Mouse (Mus musculus) layer of hippocampus, postnatal 14 days (tissue): ENCODE results near the gene Ackr3. TPM values are rescaled to one million over a fixed set of nuclear protein-coding genes. Genes with fewer than 3 reads are reported as not detected.

Experiments used
- DNase-seq, 2 experiments: peaks; one replicate each; pipeline ENCODE4 v3.0.0; 2021 to 2022; ENCODE audit warnings: low spot score in 2 of 2, mixed read lengths in 1 of 2
- total RNA-seq, 2 experiments: library from RNA; stranded (reverse); gene quantifications; 2 replicates each; pipeline ENCODE4 v1.2.3; 2021

Gene Ackr3
- total RNA-seq, 2 experiments from 2014 or later: 10.9 to 14.5 TPM

GRCm38 (mm10) chr1:90227684-90228322, 24.0 kb downstream of the Ackr3 start:
- no peak for DNase-seq

- DNase-seq: no peak
Observed at GRCm38 (mm10) chr1:90228323-90228697, 24.5 kb downstream of the Ackr3 start.

DNA sequence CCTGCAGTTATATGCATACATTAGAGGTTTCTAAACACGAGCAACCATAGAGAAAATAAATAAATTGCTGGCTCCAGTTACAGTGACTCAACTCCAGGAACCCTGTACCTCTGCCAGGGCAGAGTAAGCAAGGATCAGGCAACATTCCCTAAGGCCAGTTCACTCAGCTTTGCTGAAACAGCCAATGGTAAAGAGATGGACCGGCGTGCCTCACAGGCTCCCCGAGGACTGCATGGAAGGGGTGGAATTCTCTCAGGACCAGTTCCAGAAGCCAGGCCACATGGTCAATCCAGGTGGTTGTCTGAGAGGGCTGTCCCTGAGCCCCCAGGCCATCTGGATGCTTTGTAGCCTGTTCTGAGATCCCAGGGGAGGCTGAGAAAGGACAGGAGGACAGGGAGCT, 26.8 kb downstream of the Ackr3 start:
- DNase-seq: no peak

DNA sequence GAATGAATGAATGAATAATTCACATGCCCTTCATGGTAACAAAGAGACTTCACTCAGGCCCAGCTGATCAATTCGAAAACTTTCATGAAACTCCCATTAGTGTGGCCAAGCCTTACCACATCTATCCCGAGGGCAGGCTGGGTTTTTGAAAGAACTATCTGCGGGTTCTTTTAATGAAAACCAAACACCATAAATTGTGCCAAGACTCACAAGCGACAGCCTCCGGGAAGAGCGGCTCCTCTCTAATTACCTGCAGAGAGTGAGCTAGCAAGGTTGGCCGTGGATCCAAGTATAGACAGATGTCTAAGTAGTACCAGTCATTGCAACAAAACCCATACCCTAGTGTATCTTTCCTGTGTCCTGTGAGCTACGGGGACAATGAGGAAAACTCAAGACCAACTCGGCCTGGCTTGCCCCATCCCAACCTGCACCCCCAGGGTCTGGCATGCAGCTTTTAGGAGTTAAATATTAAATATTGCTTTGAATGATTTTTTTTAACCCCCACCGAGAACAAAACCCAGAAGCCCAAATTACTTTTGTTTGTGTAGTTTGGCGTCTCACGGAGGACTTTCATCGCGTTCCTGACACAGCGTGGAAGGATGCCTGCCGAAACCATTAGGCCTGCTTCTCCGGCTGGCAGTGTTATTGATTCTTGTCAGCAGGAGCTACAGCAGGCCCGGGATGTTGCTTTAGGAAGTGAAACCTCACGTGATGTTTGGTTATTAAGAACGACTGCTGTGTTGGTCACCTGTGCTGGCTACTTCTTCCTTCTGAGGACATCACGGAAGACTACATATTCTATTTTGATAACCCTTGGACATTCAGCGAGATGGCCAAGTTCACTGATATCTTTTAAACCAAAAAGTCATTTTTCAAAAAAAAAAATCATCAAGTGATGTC, 28.1 kb downstream of the Ackr3 start:
- DNase-seq: no peak

GRCm38 (mm10) chr1:90232491-90232885, 28.7 kb downstream of the Ackr3 start:
- peak in 1 of 2 experiments; percentile 57 for DNase-seq

DNA sequence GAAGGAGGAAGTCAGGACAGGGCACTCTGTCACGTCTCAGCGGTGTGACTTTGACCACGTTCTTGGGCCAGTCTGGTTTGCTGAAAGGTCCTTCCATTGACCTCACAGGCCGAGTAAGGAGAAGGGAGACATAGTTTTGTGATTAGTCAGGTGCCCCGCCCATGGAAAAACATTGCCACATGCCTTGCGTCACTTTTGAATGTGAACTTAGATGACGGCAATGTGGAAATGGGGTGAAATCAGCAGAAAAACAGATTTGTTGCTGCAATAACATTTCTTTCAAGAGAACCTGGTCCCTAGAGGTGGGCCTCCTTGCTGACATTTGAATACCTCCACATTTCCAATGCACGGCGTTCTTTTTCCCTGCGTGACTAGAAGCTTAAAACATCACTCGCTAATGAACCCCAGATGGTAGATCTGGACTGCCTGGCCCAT, 30.9 kb downstream of the Ackr3 start:
- DNase-seq: no peak

DNA sequence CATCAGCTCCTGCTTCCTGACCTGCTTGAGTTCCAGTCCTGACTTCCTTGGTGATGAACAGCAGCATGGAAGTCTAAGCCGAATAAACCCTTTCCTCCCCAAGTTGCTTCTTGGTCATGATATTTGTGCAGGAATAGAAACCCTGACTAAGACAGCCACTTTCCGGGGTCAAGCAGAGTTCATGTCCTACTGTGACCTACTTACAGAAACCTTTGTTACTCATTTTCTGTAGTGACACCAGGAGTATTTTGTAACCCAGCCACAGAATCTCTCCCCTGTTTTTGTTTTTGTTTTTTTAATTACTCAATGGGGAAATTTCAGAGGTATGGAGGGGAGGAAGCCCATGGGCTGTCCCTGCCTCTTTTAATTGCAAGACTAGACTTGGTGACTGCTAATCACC, 32.9 kb downstream of the Ackr3 start:
- no peak for DNase-seq

DNA sequence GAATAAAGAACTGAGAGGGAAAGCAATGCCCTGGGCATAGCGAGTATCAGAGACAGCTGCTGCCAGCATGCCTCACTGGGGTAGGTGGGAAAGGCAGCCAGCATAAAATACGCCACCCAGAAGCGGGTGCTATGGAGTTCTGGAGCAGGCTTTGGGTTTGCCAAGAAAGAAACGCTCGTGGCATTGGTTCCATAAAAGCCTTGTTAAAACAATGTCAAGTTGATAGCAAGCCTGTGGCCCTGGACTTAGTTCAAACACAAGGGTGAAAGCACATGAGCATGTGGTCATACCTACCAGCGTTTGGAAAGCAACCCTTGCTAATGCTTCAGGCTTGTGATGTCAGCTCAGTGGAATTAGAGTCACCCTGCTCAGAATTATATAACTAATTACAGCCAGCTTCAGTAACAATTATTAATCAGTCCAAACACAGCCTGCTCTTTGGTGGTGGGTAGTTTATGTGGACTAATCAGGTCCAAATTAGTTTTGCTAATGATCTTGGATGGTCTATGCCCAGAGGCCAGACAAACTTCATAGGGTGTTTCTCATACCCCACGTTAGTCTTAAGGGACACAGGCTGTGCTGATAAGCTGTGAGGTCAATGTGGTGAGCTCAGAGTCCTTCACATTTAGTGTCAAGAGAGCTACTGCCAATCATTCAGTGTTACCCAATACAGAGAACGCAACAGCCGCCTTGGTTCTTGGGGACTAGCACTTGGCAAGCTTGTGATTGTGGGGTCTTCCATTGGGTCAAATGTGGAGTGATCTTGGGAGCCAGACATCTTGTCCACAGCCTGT, 34.5 kb downstream of the Ackr3 start:
- DNase-seq: peak in 1 of 2 experiments; percentile 37

DNA sequence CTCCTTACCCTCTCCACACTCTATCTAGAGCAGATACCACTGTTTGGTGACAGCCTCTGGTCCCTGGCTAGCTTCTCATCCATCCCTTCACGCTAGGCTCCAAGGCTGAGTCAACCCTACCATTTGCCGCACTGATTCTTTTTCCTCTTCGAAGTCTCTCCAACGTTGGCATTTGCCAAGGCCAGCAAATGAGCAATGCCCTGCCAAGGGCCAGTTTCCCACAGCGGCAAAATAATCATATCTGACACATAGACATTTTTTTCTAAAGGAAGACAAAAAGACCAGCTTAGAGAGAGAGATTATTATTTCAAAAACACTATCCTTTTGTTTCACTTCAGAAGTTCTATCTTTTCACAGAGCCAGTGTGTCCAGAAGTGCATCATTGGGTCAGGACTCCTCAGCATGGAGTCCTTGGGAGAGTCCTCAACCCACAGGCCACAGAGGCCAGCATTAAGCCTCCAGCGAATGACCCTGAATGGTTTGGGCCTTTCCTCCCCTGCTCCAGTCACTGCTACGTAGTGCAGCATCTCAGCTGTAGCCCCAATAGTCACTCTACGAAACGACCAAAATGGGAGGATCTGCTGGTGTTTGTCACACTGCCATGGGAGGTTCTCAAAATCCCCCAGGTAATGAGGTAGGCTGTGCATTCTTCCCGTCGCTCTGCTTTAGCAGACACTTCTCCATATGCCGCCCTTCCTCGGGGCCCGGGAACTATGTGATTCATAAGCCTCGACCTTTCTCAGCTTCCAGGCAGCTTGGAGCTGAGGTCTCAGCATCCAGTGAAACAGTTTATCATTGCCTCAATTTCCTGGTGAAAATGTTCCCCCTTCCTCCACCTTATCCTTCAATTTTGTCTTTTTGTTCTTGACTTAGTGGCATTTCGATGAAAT, 35.8 kb downstream of the Ackr3 start:
- no peak for DNase-seq

GRCm38 (mm10) chr1:90240287-90240686, 36.5 kb downstream of the Ackr3 start:
- no peak for DNase-seq

- DNase-seq: no peak
Observed at GRCm38 (mm10) chr1:90242444-90242989, 38.7 kb downstream of the Ackr3 start.

DNA sequence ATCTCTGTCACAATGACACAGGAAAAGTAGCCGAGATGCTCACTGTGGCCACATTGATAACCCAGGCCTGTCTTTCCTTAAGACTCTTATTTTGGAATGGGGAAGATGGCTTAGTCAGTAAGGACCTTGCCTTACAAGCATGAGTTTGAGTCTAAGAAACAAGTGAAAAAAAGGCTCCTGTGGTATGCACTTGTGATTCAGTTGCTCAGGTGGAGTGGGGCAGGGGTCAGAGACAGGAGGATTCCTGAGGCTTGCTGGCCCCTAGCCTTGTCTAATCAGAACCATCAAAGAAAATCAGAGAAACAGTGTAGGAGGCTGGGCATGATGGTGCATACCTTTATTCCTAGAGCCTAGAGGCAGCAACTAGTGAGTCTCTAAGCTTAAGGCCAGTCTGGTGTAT, 40.8 kb downstream of the Ackr3 start:
- no peak for DNase-seq

DNA sequence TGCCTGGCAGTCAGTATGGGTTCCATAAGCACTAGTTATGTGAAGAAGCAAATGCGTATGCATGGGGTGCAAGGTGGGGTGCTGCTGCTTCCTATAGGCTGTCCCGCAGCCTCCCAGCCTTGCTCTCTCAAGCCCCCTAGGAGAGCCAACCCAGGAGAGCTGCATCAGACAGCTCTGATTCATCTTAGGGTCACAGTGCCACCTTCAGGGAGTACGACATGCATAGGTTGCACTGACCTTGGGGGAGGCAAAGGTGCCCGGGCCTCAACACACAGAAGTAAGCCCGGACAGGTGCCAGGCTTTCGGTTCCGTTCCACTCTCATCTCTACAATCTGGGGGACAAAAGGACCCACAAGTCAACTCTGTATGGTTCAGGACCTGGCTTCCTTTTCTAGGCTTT, 41.8 kb downstream of the Ackr3 start:
- no peak for DNase-seq

GRCm38 (mm10) chr1:90246035-90246434, 42.3 kb downstream of the Ackr3 start:
- DNase-seq: no peak

DNA sequence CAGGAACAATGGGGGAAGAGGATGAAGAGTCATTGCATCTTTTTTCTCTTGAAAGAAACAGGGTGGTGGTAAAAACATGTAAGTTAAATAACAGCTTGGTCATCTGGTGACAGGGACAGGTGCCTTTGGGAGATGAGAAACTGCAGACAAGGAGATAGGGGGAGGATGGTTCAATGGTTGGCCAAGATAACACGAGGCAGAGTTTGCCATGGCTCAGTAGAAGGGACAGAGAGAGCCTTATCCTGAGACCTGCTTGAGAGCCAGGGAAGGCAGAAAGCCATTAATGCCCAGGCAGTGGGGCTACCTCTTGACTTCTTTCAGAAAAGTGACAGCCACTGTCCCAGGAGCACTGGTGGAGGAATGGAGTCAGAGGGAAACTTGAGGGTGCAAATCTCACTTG, 43.0 kb downstream of the Ackr3 start:
- no peak for DNase-seq

DNA sequence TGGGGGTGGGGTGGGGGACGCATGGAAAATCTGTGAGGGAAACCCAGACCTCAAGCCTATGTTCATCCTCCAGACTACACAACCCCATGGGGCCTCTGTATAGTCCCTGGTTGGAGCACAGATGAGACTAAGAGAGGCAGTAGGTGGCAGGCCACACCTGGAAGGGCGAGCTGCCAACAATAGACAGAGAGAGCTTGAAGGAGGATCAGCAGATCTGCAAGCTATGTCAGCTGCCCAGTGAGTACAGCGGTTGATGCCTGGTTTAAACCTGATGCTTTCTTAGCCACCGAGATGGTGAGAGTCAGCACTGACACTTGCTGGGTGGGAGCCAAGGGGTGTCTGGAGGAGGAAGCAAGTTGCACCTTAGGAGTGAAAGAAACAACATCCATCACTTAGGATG, 43.5 kb downstream of the Ackr3 start:
- DNase-seq: no peak

DNA sequence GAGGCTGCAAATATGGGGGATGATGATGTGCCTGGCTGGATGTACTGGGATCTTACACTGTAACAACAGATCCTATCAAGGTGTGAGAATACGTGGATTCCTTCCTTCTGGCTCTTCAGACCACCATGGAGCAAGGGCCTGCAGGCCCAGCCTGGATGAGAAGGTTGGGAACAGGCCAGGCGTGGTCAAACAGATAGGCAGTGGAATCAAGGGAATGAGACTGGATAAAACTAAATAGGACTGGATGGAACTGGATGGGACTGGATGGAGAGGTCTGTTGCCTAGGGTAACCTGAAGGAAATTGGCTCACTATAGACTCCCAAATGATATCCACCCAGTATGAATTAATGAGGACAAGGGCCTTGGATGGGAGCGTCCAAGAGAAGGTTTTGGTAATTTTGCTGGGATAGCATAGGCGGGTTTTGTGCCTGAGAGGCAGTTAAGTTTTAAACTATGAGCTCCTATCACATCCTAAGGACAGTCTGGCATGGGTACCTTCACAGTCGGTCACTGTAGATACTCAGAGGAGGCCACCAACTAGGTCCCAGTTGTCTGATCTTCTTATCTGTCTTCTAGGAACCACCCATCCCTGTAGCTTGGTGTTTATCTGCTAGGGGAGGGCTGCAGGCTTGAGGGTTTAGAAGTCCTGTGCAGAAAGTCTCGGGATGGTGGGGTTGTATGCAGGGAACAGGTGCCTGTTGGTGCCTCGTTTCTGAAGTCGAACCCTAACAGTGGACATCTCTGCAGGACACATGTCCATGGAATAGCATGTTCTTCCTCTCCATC, 44.2 kb downstream of the Ackr3 start:
- no peak for DNase-seq

DNA sequence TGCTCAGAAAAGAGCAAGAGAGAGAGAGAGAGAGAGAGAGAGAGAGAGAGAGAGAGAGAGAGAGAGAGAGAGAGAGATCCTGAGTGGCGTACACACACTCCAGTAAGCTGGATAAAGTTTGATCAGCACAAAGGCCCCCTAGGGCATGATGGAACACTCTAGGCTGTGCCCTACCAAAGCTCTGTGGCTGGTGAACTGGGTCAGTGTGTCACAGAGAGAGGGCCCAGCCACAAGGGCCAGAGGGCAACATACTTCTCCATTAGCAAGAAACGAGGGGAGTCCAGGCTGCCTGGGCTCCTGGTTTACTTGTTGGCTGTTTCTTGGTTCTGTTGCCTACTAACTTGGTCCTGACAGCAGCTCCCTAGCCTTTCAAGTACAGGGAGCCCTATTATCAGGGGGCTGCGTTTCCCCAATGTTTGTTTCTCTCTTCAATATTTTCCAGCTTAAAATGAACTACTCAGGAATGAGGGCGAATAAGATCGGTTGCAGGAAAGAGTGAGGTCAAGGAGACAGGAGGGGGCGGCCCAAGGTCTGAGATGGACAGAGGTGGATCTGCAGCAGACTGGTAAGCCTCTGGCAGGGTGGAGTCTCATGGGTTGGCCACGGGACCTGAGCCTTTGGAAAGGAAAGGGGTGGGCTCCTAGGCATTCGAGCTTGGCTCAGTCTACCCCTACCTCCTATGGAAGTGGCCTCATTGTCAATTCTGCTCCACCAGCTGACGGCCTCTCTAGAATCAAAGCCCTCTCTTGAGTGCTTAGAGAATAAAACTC, 45.4 kb downstream of the Ackr3 start:
- DNase-seq: no peak

- DNase-seq: no peak
Observed at GRCm38 (mm10) chr1:90250419-90250818, 46.6 kb downstream of the Ackr3 start.
